Mouse (Mus musculus): ENCODE results near the gene Hoxa1. TPM values are rescaled to one million over a fixed set of nuclear protein-coding genes. Genes with fewer than 3 reads are reported as not detected.

The Hoxa1 gene
- polyA plus RNA-seq, 1 experiment from 2014 or later, result 2.0 TPM

DNA sequence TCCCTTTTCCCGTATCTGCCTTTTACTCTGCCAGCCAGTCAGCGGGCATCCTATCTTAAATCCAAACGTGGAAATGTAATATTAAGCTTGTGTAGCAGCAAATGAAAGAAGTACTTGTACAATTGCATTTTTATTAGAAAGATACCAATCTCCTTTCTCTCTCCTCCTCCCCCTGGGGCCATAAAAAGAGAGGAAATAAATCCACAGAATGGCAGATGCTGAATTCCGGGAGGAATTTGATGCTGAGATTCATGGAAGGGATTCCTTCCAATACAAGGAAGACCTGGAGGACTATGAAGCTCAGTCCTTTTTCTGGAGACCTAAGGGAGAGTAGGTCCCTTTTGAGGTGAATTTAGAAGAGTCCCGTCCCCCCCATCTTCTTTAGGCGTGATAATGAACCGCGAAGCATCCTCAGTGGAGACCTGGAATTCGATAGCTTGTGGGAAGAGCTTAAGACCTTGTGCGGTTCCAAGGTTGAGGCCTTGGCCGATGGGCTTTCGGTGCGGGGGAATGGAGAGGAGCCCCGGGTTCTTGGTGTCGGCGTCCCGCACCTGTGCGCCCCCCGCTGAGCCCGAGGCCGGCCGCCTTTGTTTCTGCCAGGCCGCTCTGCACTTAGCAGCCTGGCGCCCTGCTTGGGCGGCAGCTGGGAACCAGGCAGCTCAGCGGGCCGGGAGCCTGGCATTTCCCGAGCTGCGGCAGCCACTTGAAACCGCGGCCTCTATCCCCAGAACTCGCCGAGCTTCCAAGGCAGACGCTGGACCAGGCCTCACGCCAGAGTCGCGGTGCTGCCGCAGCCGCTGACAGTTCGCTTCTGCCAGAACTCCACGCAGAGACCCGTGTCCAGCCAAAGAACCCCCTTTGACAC lies 10.3 kb upstream of the Hoxa1 start:
- peaks cover 23% of the 10 kb centered on the region for H3K36me3 ChIP-seq
- peaks cover 99% of the 10 kb centered on the region for H3K4me1 ChIP-seq (replicated peaks)
- H3K4me2 ChIP-seq, result peak overlapping the region; percentile 75
- H3K9me3 ChIP-seq, result no peaks in the 10 kb centered on the region
- peak overlapping the region; percentile 92 for H3K9ac ChIP-seq
- H3K4me3 ChIP-seq, result peak overlapping the region; percentile 89
- H3K27me3 ChIP-seq, result no peaks in the 10 kb centered on the region
- WGBS, result 3% methylated on average over 42 of the region's 42 CpGs
- ATAC-seq (ENCODE audit: low read depth), result no peak
- peak overlapping the region; percentile 99 for H3K27ac ChIP-seq (replicated peaks)

DNA sequence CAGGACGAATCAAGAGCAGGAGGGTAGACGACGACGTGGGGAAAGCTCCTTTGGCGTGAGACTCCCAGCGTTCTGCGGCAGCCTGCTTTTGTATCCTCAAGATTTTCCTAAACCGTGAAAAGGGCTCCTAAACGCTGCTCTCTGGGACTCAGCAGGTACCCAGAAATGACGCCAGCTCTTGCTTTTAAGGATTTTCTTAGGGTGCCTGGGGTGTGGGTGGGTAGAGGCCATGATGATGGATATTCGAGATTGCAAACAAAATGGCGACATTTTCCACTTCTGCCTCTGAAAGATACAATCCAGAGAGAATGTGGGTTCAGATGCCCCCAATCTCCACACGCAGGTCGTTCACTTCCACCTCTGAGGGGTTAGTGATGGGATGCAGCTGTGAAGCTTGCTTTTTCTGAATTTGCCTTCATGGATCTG lies 9.6 kb upstream of the Hoxa1 start:
- 6% methylated on average over 14 of the region's 14 CpGs for WGBS
- Histone ChIP-seq H3K36me3 (peaks cover 23% of the 10 kb centered on the region), H3K27me3 (no peaks in the 10 kb centered on the region), H3K4me2 (peak overlapping the region; percentile 75), H3K9ac (peak overlapping the region; percentile 92), H3K27ac (replicated peaks) (peak overlapping the region; percentile 99), H3K4me3 (peak overlapping the region; percentile 89), H3K4me1 (replicated peaks) (peaks cover 99% of the 10 kb centered on the region), H3K9me3 (no peaks in the 10 kb centered on the region)
- no peak for ATAC-seq (ENCODE audit: low read depth)

DNA sequence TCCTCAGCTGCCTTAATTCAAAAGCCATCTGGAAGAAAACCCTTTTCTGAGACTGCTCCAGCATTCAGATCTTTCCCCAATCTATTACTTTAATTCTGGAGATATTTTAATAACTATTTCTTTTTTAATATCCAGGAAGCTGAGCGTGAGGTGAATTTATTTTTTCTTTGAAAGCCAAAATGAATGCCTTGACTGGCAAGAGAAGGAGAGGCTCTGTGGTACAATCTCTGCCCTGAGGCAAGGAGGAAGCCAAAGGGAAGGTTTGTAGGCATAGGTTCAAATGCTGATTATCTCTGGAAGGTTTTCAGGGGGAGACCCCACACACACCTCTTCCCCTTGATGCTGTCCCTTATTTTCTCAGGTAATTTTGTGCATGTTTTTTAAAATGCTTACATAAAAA lies 9.1 kb upstream of the Hoxa1 start:
- Histone ChIP-seq H3K36me3 (peaks cover 21% of the 10 kb centered on the region), H3K27ac (replicated peaks) (peak overlapping the region; percentile 99), H3K4me1 (replicated peaks) (peaks cover 99% of the 10 kb centered on the region), H3K4me2 (peak overlapping the region; percentile 75), H3K9me3 (no peaks in the 10 kb centered on the region), H3K9ac (peak overlapping the region; percentile 92), H3K4me3 (peak overlapping the region; percentile 89), H3K27me3 (no peaks in the 10 kb centered on the region)
- WGBS, result 30% methylated on average over 1 of the region's 1 CpGs
- no peak for ATAC-seq (ENCODE audit: low read depth)

DNA sequence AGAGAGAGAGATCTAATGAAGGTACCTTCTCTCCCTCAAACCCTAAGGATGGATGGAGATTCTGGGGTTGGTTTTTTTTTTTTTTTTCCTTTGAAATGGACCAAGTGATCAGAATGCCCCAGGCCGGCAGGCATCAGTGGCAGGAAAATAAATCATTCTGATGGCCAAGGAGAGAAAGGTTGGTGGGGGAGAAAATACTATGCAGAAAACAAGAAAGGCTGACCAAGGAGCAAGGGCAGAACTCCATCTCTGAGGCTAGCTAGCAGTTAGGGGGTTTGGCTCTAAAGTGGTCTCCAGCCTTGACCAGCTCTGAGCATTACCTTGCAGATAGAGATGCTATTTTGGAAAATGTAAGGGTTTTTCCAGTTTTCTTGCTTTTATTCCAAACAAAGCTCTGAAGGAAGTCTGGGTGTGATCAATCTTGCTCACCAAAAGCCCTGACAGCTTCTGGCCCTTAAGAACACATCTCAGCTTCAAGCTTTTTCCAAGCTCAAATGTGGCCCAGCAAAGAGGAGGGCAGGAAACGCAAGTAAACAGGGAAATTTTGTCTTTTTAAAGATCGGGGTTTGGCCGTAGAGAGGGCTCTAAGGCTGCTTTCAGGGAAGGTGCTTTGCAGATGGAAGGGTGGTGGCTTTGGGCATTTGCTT lies 8.4 kb upstream of the Hoxa1 start:
- peaks cover 99% of the 10 kb centered on the region for H3K4me1 ChIP-seq (replicated peaks)
- peak overlapping the region; percentile 92 for H3K9ac ChIP-seq
- peak overlapping the region; percentile 75 for H3K4me2 ChIP-seq
- WGBS, result 11% methylated on average over 4 of the region's 4 CpGs
- no peaks in the 10 kb centered on the region for H3K27me3 ChIP-seq
- H3K27ac ChIP-seq (replicated peaks), result peak overlapping the region; percentile 99
- H3K9me3 ChIP-seq, result no peaks in the 10 kb centered on the region
- peak overlapping the region; percentile 89 for H3K4me3 ChIP-seq
- no peak for ATAC-seq (ENCODE audit: low read depth)
- H3K36me3 ChIP-seq, result peaks cover 15% of the 10 kb centered on the region

DNA sequence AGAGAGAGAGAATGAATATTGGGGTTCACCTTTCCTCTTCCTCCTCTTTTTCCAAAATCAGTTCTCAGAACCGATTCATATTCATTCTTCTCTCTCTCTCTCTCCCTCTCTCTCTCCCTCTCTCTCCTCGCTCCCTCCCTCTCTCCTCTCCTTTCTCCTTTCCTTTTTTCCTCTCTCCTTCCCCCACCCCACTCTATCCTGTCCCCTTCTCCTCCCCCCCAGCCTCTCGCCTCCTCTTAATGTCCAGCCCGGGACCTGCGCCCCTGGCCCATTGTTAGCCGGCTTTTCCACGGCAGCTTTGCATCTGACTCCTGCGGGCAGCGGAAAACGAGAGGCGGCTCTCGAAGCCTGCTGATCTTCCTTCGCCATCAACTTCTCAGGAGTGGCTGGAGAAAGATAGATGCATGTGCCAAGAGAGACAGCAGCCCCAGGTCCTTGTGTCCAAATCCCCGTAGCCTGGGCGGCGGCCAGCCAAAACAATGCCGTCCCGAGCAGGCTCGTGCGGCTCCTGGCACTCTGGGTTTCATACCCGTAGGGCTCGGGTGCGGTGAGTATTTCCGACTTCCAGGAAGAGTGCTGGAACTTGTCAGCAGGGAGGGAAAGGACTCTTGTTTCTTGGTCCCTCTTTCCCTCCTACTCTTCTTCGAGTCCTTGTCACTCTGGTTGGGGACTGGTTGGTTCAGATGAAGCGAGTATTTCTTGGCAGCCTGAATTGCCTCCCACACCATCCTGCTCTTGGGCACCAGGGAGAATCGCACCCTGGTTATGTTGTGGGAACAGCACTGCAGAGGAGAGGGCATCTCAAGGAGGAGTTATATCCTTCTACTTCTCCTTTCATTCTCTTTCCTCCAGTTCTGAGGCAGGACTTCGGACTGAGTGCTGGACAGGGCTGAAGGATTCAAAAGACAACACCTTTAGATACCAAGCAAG lies 7.6 kb upstream of the Hoxa1 start:
- Histone ChIP-seq H3K27me3 (no peaks in the 10 kb centered on the region), H3K4me3 (peak overlapping the region; percentile 89), H3K4me1 (replicated peaks) (peaks cover 98% of the 10 kb centered on the region), H3K36me3 (peaks cover 8% of the 10 kb centered on the region), H3K4me2 (peak overlapping the region; percentile 75), H3K9me3 (no peaks in the 10 kb centered on the region), H3K27ac (replicated peaks) (peak overlapping the region; percentile 99), H3K9ac (peak overlapping the region; percentile 92)
- WGBS, result 1% methylated on average over 28 of the region's 28 CpGs
- ATAC-seq (ENCODE audit: low read depth), result no peak

DNA sequence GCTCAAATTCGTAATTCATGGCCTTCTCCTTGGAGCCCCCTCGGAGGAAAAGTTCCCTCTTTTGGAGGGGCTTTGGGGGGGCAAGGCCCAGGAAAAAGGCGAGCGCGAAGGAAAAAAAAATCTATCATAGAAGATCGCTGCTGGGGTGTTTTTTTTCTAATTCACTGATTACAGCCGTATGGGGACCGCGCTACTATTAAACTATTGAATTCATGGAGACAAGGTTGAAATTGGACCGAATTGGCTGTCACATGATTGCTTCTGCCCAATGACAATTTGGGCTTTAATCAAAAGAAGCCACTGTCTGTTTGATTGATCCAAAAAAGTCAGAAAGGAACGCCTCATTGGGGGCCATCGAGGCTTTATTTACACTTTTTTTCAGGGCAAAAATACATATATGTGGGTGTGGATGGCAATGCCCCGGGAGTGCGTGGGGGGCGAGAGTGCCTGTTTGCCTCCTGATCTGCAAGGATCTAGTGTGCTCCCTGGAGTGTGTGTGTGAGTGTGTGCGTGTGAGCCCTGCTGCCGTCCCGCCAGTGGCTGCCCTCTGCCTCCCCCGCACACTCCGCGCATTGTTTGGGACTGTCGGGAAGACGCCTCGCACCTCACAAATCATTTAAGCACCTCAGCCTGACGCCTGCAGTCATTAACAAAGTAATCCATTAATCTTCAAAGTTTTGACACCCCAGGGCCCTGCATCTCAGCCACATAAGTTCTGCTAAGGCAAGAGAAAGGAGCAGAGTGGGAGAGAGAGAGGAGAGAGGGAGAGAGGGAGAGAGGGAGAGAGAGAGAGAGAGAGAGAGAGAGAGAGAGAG lies 6.7 kb upstream of the Hoxa1 start, which contains the start of gene Hoxa2:
Hoxa2 (minus strand) TSS at position 206 of the 815 bp plus-strand sequence.
- Histone ChIP-seq H3K4me2 (peak within 1 kb of the TSS; percentile 75), H3K9me3 (no peaks in the 10 kb centered on the region), H3K36me3 (peaks cover 1% of the 10 kb centered on the region), H3K27me3 (no peaks in the 10 kb centered on the region), H3K27ac (replicated peaks) (peak within 1 kb of the TSS; percentile 99), H3K9ac (peak within 1 kb of the TSS; percentile 92), H3K4me3 (peak within 1 kb of the TSS; percentile 89), H3K4me1 (replicated peaks) (peaks cover 98% of the 10 kb centered on the region)
- ATAC-seq (ENCODE audit: low read depth), result peak; percentile 49
- WGBS, result under 1% methylated on average over 25 of the region's 25 CpGs

DNA sequence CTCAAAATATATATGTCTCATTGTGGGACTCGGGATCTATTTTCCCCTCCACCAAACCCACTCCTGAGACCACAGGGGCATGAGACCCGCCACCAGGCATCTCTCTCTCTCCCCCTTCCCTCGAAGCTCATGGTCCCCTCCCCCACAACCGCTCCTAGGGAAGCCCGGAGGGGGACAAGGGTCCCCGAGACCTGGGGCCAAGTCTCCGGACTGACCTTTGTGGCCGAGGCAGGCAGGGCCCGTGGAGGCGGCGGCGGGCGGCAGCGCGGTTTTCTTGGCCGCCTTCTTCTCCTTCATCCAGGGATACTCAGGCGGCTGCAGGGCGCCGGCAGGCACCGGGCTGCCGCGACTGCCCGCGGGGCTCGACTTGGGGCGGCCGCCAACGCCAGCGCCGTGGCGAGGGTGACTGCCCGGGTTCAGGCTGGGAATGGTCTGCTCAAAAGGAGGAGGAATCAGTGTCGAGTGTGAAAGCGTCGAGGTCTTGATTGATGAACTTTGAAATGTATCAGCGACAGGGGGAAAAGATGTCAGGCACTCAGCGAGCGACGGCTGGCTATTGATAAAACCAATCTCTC lies 6.0 kb upstream of the Hoxa1 start:
- Histone ChIP-seq H3K27me3 (no peaks in the 10 kb centered on the region), H3K4me1 (replicated peaks) (peaks cover 98% of the 10 kb centered on the region), H3K9ac (peak overlapping the region; percentile 92), H3K4me3 (peak overlapping the region; percentile 89), H3K27ac (replicated peaks) (peak overlapping the region; percentile 99), H3K9me3 (no peaks in the 10 kb centered on the region), H3K4me2 (peak overlapping the region; percentile 75), H3K36me3 (no peaks in the 10 kb centered on the region)
- ATAC-seq (ENCODE audit: low read depth), result no peak
- under 1% methylated on average over 39 of the region's 39 CpGs for WGBS

DNA sequence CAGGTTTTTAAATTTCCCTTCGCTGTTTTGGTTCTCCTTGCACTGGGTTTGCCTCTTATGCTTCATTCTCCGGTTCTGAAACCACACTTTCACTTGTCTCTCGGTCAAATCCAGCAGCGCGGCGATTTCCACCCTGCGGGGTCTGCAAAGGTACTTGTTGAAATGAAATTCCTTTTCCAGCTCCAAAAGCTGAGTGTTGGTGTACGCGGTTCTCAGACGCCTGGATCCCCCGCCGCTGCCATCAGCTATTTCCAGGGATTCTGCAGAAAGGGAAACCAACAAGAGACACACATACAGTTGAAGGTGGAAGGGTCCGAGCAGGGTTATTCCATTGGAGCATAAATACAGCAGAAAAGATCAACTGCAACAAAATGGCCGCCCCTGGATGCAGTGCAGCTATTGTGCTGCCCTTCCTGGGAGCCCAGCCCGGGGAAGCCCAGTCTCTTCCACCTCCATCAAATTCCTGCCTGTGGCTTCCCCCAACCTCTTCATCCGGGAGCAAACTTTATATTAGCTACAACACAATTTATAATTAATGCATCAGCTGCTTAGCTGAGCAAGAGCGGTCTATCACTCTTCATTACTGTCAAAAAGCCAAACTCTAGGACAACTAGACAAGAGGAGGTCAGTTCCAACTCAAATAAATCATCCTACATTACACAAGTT lies 5.4 kb upstream of the Hoxa1 start:
- no peak for ATAC-seq (ENCODE audit: low read depth)
- 3% methylated on average over 17 of the region's 17 CpGs for WGBS
- peak overlapping the region; percentile 89 for H3K4me3 ChIP-seq
- H3K4me2 ChIP-seq, result peak overlapping the region; percentile 75
- no peaks in the 10 kb centered on the region for H3K27me3 ChIP-seq
- peak overlapping the region; percentile 92 for H3K9ac ChIP-seq
- no peaks in the 10 kb centered on the region for H3K36me3 ChIP-seq
- peak overlapping the region; percentile 99 for H3K27ac ChIP-seq (replicated peaks)
- H3K9me3 ChIP-seq, result no peaks in the 10 kb centered on the region
- peaks cover 95% of the 10 kb centered on the region for H3K4me1 ChIP-seq (replicated peaks)

DNA sequence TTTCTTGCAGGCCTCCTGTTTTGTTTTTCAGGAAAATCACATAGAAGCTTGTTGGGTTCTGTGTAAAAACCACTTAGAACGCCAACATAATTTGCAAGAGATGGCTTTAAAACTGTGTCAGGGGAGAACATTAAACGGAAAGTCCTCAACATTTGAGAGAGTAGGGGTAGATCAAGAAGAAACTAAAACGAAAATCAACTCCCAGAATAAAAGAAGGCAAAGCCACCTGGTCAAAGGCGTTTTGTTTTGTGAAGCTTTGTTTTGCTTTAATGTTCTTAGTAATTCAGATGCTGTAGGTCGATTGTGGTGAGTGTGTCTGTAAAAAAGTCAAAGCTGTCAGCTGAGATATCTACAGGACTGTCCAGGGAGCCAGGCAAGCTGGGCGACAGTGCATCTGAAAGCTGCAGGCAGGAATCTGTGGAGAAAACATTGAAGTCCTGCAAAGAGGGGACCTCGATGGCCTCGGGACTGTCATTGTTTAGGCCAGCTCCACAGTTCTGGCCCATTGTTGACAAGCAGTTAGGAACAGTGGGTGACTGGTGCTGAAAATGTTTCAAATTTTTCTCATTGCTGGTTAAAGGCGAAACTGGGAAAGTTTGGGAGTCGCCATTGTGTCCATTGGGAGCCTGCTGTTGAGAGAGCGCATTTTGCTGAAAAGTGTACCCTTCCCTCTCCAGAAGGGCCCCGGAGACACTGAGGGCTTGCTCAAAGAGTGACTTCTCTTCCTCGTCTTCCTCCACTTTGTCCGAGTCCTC lies 4.7 kb upstream of the Hoxa1 start:
- Histone ChIP-seq H3K9ac (peak overlapping the region; percentile 92), H3K4me3 (peak overlapping the region; percentile 89), H3K9me3 (no peaks in the 10 kb centered on the region), H3K4me2 (peak overlapping the region; percentile 75), H3K4me1 (replicated peaks) (peaks cover 91% of the 10 kb centered on the region), H3K27ac (replicated peaks) (peak overlapping the region; percentile 99), H3K27me3 (no peaks in the 10 kb centered on the region), H3K36me3 (no peaks in the 10 kb centered on the region)
- WGBS, result 3% methylated on average over 14 of the region's 14 CpGs
- ATAC-seq (ENCODE audit: low read depth), result no peak

DNA sequence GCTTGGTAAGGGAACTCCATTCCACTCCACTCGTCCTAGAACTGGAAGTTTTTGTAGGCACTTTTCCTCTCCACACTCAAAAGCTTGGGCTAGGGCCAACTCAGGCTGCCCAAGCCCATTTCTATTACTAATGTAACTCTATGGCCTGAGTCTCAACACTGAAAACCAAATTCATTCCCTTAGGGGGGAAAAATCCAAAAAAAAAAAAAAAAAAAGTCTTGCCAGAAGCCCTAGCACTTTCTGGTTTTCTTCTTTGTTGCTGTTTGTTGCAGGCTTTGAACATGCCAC lies 3.9 kb upstream of the Hoxa1 start:
- H3K36me3 ChIP-seq, result no peaks in the 10 kb centered on the region
- H3K4me1 ChIP-seq (replicated peaks), result peaks cover 91% of the 10 kb centered on the region
- whole genome bisulfite sequencing, result 12% methylated on average over 1 of the region's 1 CpGs
- H3K4me2 ChIP-seq, result peak overlapping the region; percentile 75
- H3K9ac ChIP-seq, result peak overlapping the region; percentile 92
- H3K9me3 ChIP-seq, result no peaks in the 10 kb centered on the region
- no peak for ATAC-seq (ENCODE audit: low read depth)
- peak overlapping the region; percentile 89 for H3K4me3 ChIP-seq
- no peaks in the 10 kb centered on the region for H3K27me3 ChIP-seq
- peak overlapping the region; percentile 99 for H3K27ac ChIP-seq (replicated peaks)

Data from neural tube, embryonic 13.5 days (tissue).